Comparison of ENCODE assay signal across 14 mouse cellular contexts in genomic region chr2:120150571-120150970, GRCm38 (mm10).
"Had no signal": no experiment of that assay in that cellular context is flagged by ENCODE, and none has a peak within 500 bp of the region (broad histone marks: within the 10 kb centered on the region; RNA-seq: fewer than 3 reads in every experiment).

No protein-coding gene starts in this region.

- H3K27ac ChIP-seq: layer of hippocampus, adult 2 months; limb, embryonic 13.5 days; liver, embryonic 14.5 days; midbrain, embryonic 13.5 days; neural tube, embryonic 13.5 days; stomach, postnatal 0 days had no signal

- DNase-seq: kidney, postnatal 10 days; kidney, postnatal 4 days; left cerebral cortex, postnatal 4 days; lung, adult 18-20 months; retina, postnatal 1 day; right cerebral cortex, postnatal 4 days; spleen, adult 18-20 months; thymus, postnatal 4 days had no signal

- H3K4me2 ChIP-seq: limb, embryonic 13.5 days; midbrain, embryonic 13.5 days; neural tube, embryonic 13.5 days had no signal

- ATAC-seq: midbrain, embryonic 13.5 days had no signal

- H3K4me3 ChIP-seq: layer of hippocampus, adult 2 months; limb, embryonic 13.5 days; midbrain, embryonic 13.5 days; neural tube, embryonic 13.5 days had no signal

- H3K9ac ChIP-seq: limb, embryonic 13.5 days; liver, embryonic 14.5 days; midbrain, embryonic 13.5 days; neural tube, embryonic 13.5 days had no signal

- H3K36me3 ChIP-seq: limb, embryonic 13.5 days; midbrain, embryonic 13.5 days; neural tube, embryonic 13.5 days had no signal

- H3K9me3 ChIP-seq: limb, embryonic 13.5 days; midbrain, embryonic 13.5 days; neural tube, embryonic 13.5 days had no signal
